Mouse (Mus musculus) lung, adult 2 months (tissue): ENCODE data around the gene Scn1b.

Source experiments
- CTCF ChIP-seq: fragments of 200-500 bp; IDR thresholded peaks from 2 replicates; pipeline ENCODE4 v1.5.1; 2011; ENCODE audit warnings: mild to moderate bottlenecking, low read length, control low read depth; ENCODE audit not compliant: insufficient read depth
- POLR2A ChIP-seq: fragments of 200-500 bp; IDR thresholded peaks from 2 replicates; pipeline ENCODE4 v1.6.1; 2011; ENCODE audit warnings: low read depth, mild to moderate bottlenecking, control low read depth, low read length, borderline replicate concordance; ENCODE audit errors: extremely low read depth

- no peak for TF ChIP-seq CTCF
- no peak for TF ChIP-seq POLR2A
Observed at GRCm38 (mm10) chr7:31164748-31165147, 37.9 kb upstream of the Scn1b start.
